Mouse (Mus musculus) activated CD4-positive, CD25-positive, alpha-beta regulatory T cell (primary cell): ENCODE data around the gene Gdap1l1. TPM values are rescaled to one million over a fixed set of nuclear protein-coding genes. Genes with fewer than 3 reads are reported as not detected.

Source experiments
- polyA plus RNA-seq, 2 experiments: library from polyadenylated mRNA; unstranded; fragments of 100-300 nt; shearing (Covaris generic); gene quantifications; one replicate each; pipeline ENCODE4 v1.2.1; 2017

Gdap1l1 gene
- polyA plus RNA-seq = not detected

DNA sequence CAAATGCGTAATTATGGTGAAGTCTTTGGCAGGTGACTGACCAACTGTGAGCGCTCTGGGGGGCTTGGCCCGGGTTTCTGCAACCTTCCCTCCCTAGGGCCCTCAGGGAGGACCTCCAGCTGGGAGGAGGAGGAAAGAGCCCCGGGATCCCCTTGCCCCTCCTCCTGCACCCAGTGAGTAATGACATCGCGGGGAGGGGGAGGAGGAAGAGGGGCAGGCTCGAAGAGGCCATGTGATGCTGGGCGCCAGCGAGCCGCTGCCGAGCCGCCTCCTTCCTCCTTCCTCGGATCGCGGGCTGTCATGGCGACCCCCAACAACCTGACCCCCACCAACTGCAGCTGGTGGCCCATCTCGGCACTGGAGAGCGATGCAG lies at the start of gene Gdap1l1:
Gene Gdap1l1 (plus strand): TSS at position 231 of the 373 bp plus-strand sequence.

DNA sequence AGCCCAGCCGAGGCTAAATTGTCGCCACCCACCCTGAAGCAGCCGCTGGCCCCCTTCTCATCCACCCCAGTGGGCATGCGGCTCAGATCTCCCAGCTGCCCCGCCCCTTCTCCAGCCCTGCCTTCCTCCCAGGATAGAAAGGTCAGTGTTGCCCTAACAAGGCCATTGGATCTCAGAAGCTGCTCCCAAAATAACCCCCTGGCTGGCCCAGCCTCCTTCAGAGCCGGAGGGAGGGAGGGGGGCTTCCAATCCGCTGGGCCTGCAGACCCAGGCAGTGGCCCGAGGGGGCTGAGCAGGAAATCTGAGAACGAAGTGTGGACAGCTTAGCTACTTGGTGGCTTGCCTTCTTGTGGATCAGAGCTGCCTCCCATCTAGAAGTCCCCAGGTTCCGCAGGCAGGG lies 40.4 kb upstream of the Gdap1l1 start, which contains the start of gene Jph2:
Gene Jph2 (minus strand): TSS at position 89 of the 400 bp plus-strand sequence.

DNA sequence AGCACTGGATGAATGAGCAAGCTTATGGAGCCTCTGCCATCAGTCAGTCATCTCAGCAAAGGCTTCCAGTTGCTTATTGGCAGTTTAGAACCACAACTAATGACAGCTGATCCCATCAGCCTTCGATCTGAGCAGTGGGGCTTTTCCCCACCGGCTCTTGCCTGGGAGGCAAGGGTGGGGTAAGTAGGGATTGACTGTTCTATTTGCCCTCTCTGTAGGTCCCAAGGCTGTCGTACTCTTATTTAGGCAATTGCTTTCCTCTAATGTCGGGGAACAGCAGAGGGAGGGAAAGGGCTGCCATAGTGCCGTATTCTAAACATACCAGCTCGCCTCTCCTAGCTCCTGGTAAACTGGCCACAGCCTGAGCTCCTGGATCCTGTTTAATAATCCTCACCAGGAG lies 13.7 kb upstream of the Gdap1l1 start, which contains the start of gene Oser1:
Gene Oser1 (minus strand): TSS at position 101 of the 400 bp plus-strand sequence.

DNA sequence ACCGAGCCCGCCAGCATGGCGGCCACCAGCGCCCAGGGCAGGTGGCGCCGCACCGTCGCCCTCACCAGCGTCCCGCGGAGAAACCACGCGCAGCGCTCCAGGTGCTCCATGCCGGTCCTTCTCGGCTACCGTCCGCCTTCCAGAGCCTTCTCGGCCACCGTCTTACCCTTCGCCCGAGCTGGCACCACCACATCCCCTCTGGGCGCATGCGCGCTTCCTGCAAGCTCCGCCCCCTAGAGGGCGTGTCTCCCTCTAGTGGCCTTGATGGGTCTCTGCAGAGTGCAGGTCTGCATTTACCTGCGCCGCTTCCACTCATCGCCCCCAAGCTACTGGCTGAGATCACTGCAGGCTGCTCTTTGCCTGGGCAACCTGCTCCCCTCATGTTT lies 34.2 kb downstream of the Gdap1l1 start, which contains the start of gene Fitm2:
Gene Fitm2 (minus strand): TSS at position 164 of the 386 bp plus-strand sequence.

DNA sequence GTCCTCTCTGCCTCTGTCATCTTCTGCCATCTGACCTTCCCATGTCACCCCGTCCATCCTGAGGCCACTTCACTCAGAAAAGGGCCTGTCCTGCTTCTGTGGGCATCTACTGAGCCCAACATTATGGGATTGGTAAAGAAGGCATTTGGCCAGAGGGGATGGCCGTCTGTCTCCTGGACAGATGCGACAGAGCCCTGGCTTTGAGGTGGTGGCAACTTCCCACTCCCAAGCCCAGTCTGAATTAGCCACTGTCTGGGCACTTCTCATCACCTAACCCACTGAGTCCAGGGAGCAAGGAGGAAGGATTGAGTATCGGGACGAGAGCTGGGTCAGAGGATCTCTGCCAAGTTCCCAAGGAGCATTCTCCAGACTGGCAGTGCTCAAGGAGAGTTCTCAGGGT lies 53.7 kb downstream of the Gdap1l1 start, which contains the start of gene R3hdml:
Gene R3hdml (plus strand): TSS at position 301 of the 400 bp plus-strand sequence.

Other genes with a start within 250 kb of the Gdap1l1 start
- gene Tox2, start 235.4 kb upstream of the Gdap1l1 start, polyA plus RNA-seq = 10 to 100 TPM; 12.9 to 33.0 TPM
- not detected for gene Jph2, start 40.5 kb upstream of the Gdap1l1 start, polyA plus RNA-seq
- gene Oser1, start 13.8 kb upstream of the Gdap1l1 start, polyA plus RNA-seq = 10 to 100 TPM; 87.2 to 88.6 TPM
- gene Fitm2, start 34.2 kb downstream of the Gdap1l1 start, polyA plus RNA-seq = 1 to 10 TPM; 2.4 to 3.6 TPM
- gene R3hdml, start 53.8 kb downstream of the Gdap1l1 start, polyA plus RNA-seq = not detected
- not detected for gene Hnf4a, start 68.3 kb downstream of the Gdap1l1 start, polyA plus RNA-seq
- gene Ttpal, start 163.8 kb downstream of the Gdap1l1 start, polyA plus RNA-seq = 10 to 100 TPM; 38.6 to 57.7 TPM
- 1,000 to 10,000 TPM in 1 of 2 experiments, 100 to 1,000 TPM in 1; 598 to 1,017 TPM for gene Serinc3, start 206.7 kb downstream of the Gdap1l1 start, polyA plus RNA-seq
- gene Pkig, start 219.9 kb downstream of the Gdap1l1 start, polyA plus RNA-seq = 1 to 10 TPM; 7.0 to 7.4 TPM